Mouse (Mus musculus) c-Kit-positive CD71-negative TER-119-negative erythroid progenitor cells, embryonic 14.5 days (primary cell): ENCODE results near the gene Rwdd3.

ENCODE experiments used
- DNase-seq: peaks from one replicate; pipeline ENCODE4 v3.0.0-alpha.2; 2013; ENCODE audit warnings: low read depth

Gene Rwdd3

GRCm38 (mm10) chr3:121171243-121171871 lies at the start of gene Rwdd3:
TSS of gene Rwdd3 (minus strand) at chr3:121171695.
- DNase-seq: peak; percentile 86

DNA sequence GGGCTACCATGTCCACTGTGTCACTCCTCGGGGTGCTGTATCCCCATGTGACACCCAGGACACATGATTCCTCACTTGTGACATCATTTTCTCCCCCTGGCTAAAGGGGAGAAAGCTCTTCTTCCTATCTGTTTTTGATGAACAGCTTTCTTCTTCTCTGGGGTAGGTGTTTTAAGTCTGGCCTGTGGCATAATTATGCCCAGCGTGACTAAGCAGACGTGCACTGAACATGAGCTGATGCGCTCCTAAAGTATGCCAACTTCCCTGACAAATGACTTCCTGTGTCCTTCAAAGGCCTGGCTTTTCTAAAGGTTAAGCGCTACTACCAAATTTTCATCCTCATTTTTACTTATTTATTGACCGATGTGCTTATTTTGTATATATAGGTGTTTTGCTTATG lies 45.5 kb upstream of the Rwdd3 start:
- no peak for DNase-seq

GRCm38 (mm10) chr3:121213501-121213900 lies 42.0 kb upstream of the Rwdd3 start:
- no peak for DNase-seq

- no peak for DNase-seq
Observed at GRCm38 (mm10) chr3:121212156-121212555, 40.7 kb upstream of the Rwdd3 start.

DNA sequence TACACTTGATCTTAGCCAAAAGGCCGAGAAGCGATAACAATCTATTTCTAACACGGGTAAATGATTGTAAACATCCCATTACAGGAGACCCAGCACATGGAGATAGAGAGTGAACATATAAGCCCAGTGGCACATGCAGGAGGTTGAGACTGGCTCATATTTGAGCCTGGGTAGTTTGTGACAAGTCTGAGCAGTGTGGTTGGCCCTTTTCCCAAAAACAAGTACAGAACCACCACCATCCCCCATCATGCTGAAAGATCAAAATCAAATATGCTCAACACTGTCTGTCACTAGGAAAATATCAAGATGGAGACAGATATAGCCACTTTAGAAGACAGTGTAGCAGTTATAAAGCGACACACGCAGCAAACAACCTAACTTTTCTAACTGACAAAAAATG lies 37.5 kb upstream of the Rwdd3 start:
- no peak for DNase-seq

DNA sequence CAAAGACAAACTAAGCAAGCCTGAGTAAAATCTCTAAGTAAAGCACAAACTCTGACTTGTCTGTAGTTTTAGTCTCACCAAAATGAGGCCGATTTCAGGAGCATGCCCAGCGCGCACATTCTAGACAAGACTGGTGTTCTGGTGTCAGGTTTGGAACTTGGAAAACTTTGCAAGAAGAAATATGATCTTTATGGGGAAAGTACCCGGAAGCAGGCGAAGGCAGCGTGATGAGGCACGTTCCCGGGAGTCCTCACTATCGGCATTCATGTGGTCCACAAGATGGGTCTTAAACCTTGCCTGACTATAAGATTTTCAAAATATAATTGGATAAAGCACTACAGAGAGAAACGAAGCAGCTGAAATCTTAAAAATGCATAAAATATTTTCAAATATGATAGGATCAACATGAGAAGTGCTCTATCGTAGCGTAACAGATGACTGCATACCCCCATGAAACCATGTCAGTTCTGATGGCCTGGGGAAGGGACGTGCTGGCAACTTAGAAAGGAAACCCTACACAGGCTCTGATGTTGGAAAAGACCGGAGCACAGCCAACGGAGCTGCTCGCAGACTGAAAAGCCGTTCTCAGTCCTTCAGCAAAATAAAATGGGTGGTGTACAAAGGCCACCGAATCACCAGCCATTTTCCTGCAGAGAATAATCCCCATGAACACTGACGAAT lies 34.8 kb upstream of the Rwdd3 start:
- DNase-seq: no peak

DNA sequence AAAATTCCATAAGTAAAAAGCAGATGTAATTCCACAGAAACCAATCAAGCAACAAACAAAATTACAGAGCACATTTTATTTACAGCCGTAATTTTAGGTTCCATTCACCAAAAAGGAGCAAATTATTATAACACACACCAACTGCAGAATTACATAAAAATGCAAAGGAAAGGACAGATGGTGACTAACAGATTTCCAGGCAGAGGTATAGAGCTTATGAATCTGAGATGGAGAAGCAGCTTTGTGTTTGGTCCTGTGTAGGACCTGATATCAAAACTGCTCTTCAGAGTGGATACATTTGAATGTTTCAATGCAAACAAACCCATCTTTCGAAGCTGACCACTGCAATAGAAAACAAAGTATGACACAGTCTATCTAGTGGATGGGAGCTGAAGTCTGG lies 31.1 kb upstream of the Rwdd3 start:
- DNase-seq: no peak

DNA sequence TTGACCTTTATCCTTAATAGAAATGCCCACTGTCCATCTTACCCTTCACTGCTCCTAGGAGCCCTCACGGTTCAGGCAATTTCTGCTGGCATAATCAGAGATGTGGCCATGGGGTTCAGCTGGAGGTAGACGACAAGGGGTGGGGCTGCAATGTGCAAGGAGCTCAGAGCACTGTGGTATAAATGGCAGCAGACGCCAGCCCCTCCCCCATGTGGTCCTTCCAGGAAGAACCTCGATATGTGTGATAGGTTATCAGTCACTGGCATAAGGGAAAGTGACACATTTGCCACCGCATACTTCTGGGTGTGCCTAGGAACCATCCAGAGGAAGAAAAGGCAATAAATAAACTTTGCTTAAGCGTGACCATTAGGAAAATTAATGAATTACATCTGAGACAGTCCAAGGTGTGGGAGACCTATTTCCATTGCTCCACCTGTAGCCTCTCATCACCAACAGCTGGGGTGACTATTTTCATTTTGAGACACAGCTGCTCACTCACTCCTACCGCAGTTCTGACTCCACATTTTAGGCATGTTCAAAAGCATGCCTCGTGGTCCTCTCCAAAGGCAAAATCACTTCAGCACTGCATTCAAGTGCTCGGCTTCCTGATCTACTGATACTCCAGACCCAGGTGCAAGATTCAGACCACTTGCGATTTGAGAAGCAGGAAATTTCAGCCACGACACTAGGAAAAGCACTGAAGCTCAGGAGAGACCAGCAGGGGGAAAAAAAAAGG lies 29.7 kb upstream of the Rwdd3 start:
- DNase-seq: peak; percentile 56

DNA sequence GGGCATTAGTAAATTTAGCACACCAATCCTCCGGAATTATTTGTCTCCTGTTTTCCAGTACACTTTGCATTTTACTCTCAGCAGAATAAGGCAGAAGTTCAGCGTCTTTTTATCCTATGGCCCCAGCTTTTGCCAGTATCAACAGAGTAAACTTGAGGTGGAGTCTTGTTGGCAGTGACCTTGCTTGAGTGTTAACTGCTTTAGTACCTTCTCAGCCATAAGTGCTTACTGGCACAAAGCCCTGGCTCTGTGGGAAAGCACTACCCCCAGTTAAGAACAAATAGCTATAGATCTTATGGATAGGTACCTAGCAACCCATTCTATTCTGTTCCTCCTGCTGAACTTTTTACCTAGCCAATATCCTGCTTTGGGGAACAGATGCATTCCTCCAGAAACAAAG lies 17.7 kb upstream of the Rwdd3 start:
- no peak for DNase-seq

- DNase-seq: no peak
Observed at GRCm38 (mm10) chr3:121187510-121187909, 16.0 kb upstream of the Rwdd3 start.

- no peak for DNase-seq
Observed at GRCm38 (mm10) chr3:121186925-121187324, 15.4 kb upstream of the Rwdd3 start.

GRCm38 (mm10) chr3:121185197-121185596 lies 13.7 kb upstream of the Rwdd3 start:
- DNase-seq: no peak

DNA sequence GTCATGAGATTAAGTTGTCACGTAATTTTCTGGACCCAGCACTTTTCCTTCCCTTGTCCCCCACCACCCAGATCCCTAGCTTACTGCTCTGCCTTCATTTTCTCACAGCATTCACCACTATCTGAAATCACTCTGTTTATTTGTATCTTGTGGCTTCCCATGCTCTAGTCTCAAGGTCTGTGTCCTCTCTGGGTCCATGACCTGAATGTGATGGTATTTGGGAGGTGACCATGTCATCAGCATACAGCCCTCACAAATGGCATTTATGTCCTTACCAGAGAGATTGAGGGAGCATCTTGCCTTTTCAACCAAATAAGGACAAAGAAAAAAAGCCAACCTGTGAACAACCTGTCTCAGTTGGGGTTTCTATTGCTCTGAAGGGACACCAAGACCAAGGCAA lies 4.5 kb upstream of the Rwdd3 start:
- no peak for DNase-seq

- DNase-seq: no peak
Observed at GRCm38 (mm10) chr3:121174248-121174945, 2.9 kb upstream of the Rwdd3 start.

DNA sequence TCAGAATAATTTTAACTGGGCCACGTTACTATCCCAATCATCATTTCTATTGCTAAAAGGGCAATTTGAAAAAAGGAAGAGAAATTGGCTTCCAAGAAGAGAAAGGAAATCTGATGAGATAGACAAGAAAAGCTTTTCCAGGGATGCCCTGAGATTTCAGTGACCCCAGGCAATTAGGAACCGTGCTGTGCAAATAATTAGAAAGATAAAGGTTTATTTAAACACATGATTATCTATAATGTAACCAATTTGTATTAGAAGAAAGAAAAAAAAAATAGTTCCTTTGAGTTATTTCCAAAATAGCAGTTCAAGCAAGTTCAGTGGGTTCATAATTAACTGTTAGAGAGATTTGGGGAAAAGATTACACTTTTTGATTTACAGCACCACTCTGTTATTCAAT lies 1.2 kb upstream of the Rwdd3 start:
- DNase-seq: no peak

DNA sequence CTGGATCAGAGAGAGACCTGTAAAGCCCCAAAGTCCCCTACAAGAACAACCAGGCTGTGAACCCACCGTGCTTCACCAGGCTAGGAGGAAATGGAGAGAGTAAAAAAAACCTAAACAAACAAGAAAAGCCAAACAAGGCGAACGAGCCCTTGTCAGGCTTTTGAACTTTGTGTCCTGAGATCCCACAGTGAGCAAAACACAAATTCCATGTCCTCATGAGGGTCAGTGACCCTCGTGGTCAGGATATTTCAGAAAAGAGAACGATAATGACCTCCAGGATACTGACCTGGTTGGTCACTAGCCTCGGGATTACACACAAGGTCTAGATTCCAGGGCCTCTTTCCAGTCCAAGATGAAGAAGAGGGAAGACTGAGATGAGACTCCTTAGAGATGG lies 374 bp upstream of the Rwdd3 start:
- DNase-seq: no peak

GRCm38 (mm10) chr3:121170631-121171030 lies 864 bp downstream of the Rwdd3 start:
- DNase-seq: no peak

DNA sequence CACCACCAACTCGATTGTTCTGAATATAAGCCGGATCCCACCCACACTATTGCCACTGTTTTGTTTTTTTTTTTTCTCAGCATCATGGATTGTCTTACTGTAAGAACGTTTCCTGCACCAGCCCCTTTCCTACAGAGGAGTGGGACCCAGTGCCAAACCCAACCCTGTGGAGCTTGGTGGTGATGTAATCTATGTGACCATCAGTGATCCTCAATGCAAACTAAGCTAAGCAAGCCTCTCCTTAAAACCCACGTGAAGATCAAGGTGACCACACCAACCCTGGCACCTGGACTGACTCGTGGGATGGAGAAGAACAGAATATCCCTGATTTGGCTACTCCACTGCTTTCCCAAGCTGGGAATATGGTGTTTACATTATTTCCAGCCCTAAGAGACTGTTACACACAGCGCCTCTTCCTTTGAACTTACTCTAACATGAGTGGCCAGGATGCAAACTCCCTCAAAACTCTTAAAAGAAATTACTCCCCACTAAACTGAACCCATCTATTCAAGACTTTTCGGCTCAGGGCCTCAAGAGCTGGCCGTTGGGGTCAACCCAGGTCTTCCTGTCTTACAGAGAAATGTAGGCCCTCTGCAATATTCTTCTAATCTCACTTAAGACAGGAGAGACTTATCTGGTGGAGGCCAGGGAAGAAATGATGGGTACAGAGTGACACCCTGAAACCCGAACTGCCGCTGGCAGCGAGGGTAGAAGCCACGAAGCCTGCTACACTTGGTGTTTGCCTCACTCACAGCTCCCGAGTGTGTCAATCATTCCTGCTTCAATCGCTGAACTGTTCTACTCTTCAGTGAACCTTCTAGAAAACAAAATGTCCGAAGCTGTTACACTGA lies 2.2 kb downstream of the Rwdd3 start:
- no peak for DNase-seq

DNA sequence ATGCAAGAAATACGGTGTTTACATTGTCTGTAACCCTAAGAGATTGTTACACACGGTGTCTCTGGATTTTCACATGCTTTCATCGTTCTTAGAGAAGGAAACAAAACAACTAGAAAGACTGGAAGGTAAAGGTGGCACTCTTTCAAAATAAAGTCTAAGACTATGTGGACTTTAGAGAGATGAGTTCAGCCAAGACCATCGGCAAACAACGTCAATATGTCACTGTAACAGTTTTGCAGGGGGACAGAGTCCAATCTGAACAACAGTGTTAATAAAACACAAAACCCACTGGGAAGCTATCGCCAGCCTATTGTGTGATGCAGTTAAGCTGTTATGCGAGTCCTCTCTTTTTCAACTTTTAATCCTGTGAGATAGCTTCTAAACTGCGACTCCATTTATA lies 2.9 kb downstream of the Rwdd3 start:
- DNase-seq: no peak

DNA sequence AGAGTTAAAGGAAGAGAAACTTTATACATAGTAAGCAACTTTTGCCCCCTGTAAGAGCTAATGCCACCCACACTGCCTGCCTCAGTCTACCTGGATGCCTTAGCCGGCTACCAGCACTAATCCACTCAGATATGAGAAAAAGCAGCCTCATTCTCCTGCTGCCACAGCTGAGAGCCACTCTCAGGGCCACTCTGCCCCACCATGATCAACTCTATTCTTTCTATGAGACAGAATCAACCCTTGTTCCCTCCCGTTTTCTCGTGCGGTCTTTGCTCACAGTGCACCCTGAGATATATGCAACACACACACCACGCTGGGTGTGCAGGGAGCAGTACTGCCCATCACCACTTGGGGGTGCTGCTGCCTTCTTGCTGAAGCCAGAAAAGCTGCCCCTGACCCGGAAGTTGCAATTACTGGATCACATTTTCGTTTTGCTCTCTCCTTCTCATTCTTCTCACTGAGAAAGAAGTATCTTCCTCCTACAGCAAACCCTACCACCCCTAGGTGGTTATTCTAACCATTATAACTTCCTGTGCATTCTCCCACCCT lies 8.2 kb downstream of the Rwdd3 start:
- peak; percentile 35 for DNase-seq

DNA sequence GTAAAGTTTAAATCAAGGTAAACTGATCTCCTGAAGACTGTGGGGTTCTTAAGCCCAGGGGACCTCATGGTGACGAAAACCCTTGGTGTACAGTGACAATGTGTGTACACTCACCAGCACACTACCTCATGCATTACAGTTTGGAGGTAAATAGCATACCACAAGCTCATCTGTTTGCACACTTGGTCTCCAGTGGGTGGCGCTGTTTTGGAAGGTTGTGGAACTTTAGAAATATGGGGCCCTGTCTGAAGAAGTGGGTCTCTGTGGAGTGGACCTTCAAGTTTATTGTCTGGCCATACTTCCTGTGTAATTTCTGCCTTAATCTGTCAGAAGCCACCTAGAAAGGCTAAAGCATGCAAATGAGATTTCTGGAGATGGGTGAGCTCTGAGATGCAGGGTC lies 9.8 kb downstream of the Rwdd3 start:
- no peak for DNase-seq

DNA sequence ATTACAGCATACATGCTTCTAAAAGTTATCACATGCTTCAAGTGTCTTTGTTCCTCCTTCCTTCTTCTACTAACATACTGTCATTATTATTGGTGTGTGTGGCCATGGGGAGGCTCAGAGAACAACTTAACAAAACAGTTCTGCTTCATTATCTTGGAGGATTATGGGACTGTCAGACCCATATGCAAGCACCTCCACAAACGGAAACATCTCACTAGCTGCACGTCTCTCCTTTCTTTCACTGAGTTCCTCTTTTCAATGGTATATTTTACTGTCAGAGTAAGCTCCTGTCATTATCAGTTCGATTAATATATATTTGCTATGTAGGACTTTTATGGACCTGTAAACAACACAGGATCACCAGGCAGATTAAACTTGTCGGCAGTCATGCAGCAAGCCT lies 11.1 kb downstream of the Rwdd3 start:
- DNase-seq: no peak
